Mouse (Mus musculus) liver, embryonic 14.5 days (tissue): Measurements from ENCODE around the gene Sbno2. TPM values are rescaled to one million over a fixed set of nuclear protein-coding genes. Genes with fewer than 3 reads are reported as not detected.

Experiments
- ATAC-seq: fragments of 200-750 bp; cut with Nextera tagmentation; 2 replicates; pipeline ENCODE4 v1.8.0; 2017; ENCODE audit warnings: moderate number of reproducible peaks, mild to moderate bottlenecking, moderate library complexity; ENCODE audit not compliant: insufficient read depth
- DNase-seq, 3 experiments: peaks; one replicate each; pipeline ENCODE4 v3.0.0-alpha.2; 2012 to 2013; ENCODE audit warnings: low read depth in 3 of 3, low spot score in 3 of 3
- H3K27ac ChIP-seq: fragments of 300-500 bp; sonication (generic); 2 replicates; pipeline ENCODE4 v1.5.1; 2014; ENCODE audit warnings: moderate library complexity, mild to moderate bottlenecking, control low read depth, inconsistent platforms
- H3K27me3 ChIP-seq: fragments of 300-500 bp; sonication (generic); 2 replicates; pipeline ENCODE4 v1.6.1; 2014; ENCODE audit warnings: mild to moderate bottlenecking, low read length, moderate library complexity; ENCODE audit not compliant: control insufficient read depth, insufficient read depth
- H3K36me3 ChIP-seq: fragments of 300-500 bp; sonication (generic); replicated peaks from 2 replicates; pipeline ENCODE4 v1.6.1; 2014; ENCODE audit warnings: low read depth; ENCODE audit not compliant: control insufficient read depth, insufficient read depth
- H3K4me1 ChIP-seq, 2 experiments: fragments of 200-500 bp in 1 of 2; fragments of 300-500 bp in 1 of 2; sonication (generic) in 1 of 2; replicated peaks; 2 replicates each; pipeline ENCODE4 v1.6.1; 2012 to 2014; ENCODE audit warnings: antibody characterized with exemption in 1 of 2, inconsistent platforms in 1 of 2, low read length in 1 of 2; ENCODE audit not compliant: control insufficient read depth in 2 of 2, insufficient read depth in 2 of 2
- H3K4me2 ChIP-seq: fragments of 300-500 bp; sonication (generic); 2 replicates; pipeline ENCODE4 v1.6.1; 2014; ENCODE audit warnings: low read depth, mild to moderate bottlenecking, control low read depth, moderate library complexity
- H3K4me3 ChIP-seq, 2 experiments: fragments of 200-500 bp in 1 of 2; fragments of 300-500 bp in 1 of 2; sonication (generic) in 1 of 2; 2 replicates each; pipeline ENCODE4 v1.5.1; 2012 to 2014; ENCODE audit warnings: low read depth in 2 of 2, low read length in 2 of 2, mild to moderate bottlenecking in 2 of 2, control low read depth in 1 of 2, inconsistent platforms in 1 of 2, moderate library complexity in 1 of 2; ENCODE audit not compliant: insufficient read depth in 1 of 2
- H3K9ac ChIP-seq: fragments of 300-500 bp; sonication (generic); replicated peaks from 2 replicates; pipeline ENCODE4 v1.6.1; 2014; ENCODE audit warnings: mild to moderate bottlenecking, control low read depth, moderate library complexity
- H3K9me3 ChIP-seq: fragments of 300-500 bp; sonication (generic); 2 replicates; pipeline ENCODE4 v1.6.1; 2016; ENCODE audit warnings: low read length, mixed read lengths; ENCODE audit not compliant: control insufficient read depth
- CTCF ChIP-seq: IDR thresholded peaks from 2 replicates; pipeline ENCODE4 v1.5.1; 2016; ENCODE audit warnings: antibody characterized with exemption, low read depth, control low read depth
- EP300 ChIP-seq: IDR thresholded peaks from 2 replicates; pipeline ENCODE4 v1.6.1; 2016; ENCODE audit warnings: antibody characterized with exemption, low read depth
- WGBS: fragments of 180-500 bp; shearing (Covaris S2); extraction: QIAGEN DNeasy Blood & Tissue Kit; methylation state at CpG from one replicate; pipeline ENCODE4 v1.1.7; 2014; ENCODE audit not compliant: insufficient replicate concordance; 5-methylcytosine and 5-hydroxymethylcytosine counted together
- polyA plus RNA-seq, 2 experiments: library from polyadenylated mRNA; depleted of rRNA in 1 of 2; stranded (reverse) in 1 of 2; unstranded in 1 of 2; fragments of >200 nt; fragmentation: Nextera tagmentation in 1 of 2; extraction: Ambion mirVana in 1 of 2; gene quantifications; 2 replicates each; pipeline versions ENCODE4 v1.2.1 to v1.2.3; 2012 to 2014

Gene Sbno2
- polyA plus RNA-seq, 2 experiments, result 6.6 to 10.0 TPM

- Histone ChIP-seq H3K27ac (no peak within 1 kb of the TSS), H3K4me1 (peaks cover 2 to 24% of the 10 kb centered on the region in 2 experiments; a peak in 3 of 4 replicates), H3K4me2 (peak within 1 kb of the TSS; percentile 83), H3K9me3 (no peaks in the 10 kb centered on the region), H3K9ac (peak within 1 kb of the TSS; percentile 43), H3K36me3 (no peaks in the 10 kb centered on the region), H3K4me3 (peak within 1 kb of the TSS; percentile 54 to 55), H3K27me3 (peaks cover 33% of the 10 kb centered on the region)
- ATAC-seq (peak; percentile 5; the same call in 1 of the 2 replicates), DNase-seq (no peak)
- TF ChIP-seq CTCF (no peak), EP300 (no peak)
- under 1% methylated on average over 89 of the region's 94 CpGs for WGBS
These were observed 33.4 kb upstream of the Sbno2 start, which contains the start of gene Atp5d for GRCm38 (mm10) chr10:80138553-80139438. TSS of gene Atp5d (plus strand) at chr10:80138632.

- H3K36me3 ChIP-seq, result no peaks in the 10 kb centered on the region
- DNase-seq, result no peak
- no peak for ATAC-seq
- H3K27me3 ChIP-seq, result peaks cover 33% of the 10 kb centered on the region
- no peak overlapping the region for H3K9ac ChIP-seq
- 9% methylated on average over 27 of the region's 33 CpGs for WGBS
- H3K4me2 ChIP-seq, result peak overlapping the region; percentile 83
- H3K4me1 ChIP-seq, result peaks cover 2 to 23% of the 10 kb centered on the region in 2 experiments; a peak in 3 of 4 replicates
- TF ChIP-seq CTCF (no peak), EP300 (no peak)
- no peaks in the 10 kb centered on the region for H3K9me3 ChIP-seq
- H3K27ac ChIP-seq, result no peak overlapping the region
- H3K4me3 ChIP-seq, result peak overlapping the region; percentile 54 to 55; a peak in 3 of 4 replicates
These were observed 32.5 kb upstream of the Sbno2 start for GRCm38 (mm10) chr10:80137626-80138552.

GRCm38 (mm10) chr10:80136952-80137625, 31.7 kb upstream of the Sbno2 start:
- peaks cover 2 to 20% of the 10 kb centered on the region in 2 experiments; a peak in 3 of 4 replicates for H3K4me1 ChIP-seq
- no peak overlapping the region for H3K27ac ChIP-seq
- no peak overlapping the region for H3K9ac ChIP-seq
- WGBS, result 2% methylated on average over 29 of the region's 29 CpGs
- H3K36me3 ChIP-seq, result no peaks in the 10 kb centered on the region
- DNase-seq, result no peak
- H3K27me3 ChIP-seq, result peaks cover 33% of the 10 kb centered on the region
- no peak for ATAC-seq
- TF ChIP-seq EP300, result no peak
- TF ChIP-seq CTCF, result no peak
- H3K4me2 ChIP-seq, result peak overlapping the region; percentile 83
- H3K4me3 ChIP-seq, result peak overlapping the region in 1 of 2 experiments; percentile 23; a peak in 2 of 4 replicates
- no peaks in the 10 kb centered on the region for H3K9me3 ChIP-seq

GRCm38 (mm10) chr10:80136179-80136951, 31.0 kb upstream of the Sbno2 start:
- H3K4me2 ChIP-seq, result peak overlapping the region; percentile 83
- no peak overlapping the region for H3K9ac ChIP-seq
- peak overlapping the region in 1 of 2 experiments; percentile 23; a peak in 1 of 4 replicates for H3K4me3 ChIP-seq
- peaks cover 33% of the 10 kb centered on the region for H3K27me3 ChIP-seq
- ATAC-seq (no peak), DNase-seq (no peak)
- H3K36me3 ChIP-seq, result peaks cover 5% of the 10 kb centered on the region
- no peak overlapping the region for H3K27ac ChIP-seq
- TF ChIP-seq EP300 (no peak), CTCF (no peak)
- 29% methylated on average over 46 of the region's 49 CpGs for WGBS
- H3K4me1 ChIP-seq, result peaks cover 2 to 20% of the 10 kb centered on the region in 2 experiments; a peak in 3 of 4 replicates
- no peaks in the 10 kb centered on the region for H3K9me3 ChIP-seq
